ENCODE assay signal across 9 mouse cellular contexts in genomic region chr9:122248168-122248567, GRCm38 (mm10). TPM values are rescaled to one million over a fixed set of nuclear protein-coding genes. Genes with fewer than 3 reads are reported as not detected.
DNase-seq lines count a peak whose midpoint lies in the region; ATAC-seq and TF ChIP-seq lines count a peak whose summit lies in the region.
"Had no signal": no experiment of that assay in that cellular context is flagged by ENCODE, and none has a peak within 500 bp of the region (broad histone marks: within the 10 kb centered on the region; RNA-seq: fewer than 3 reads in every experiment).

No protein-coding gene starts in this region.

- no peak for ATAC-seq in CD4-positive, CD25-positive, alpha-beta regulatory T cell, adult 4 months

- no peak overlapping the region for H3K4me3 ChIP-seq in testis, adult 2 months (ENCODE audit: control insufficient read depth, low read depth, low read length)
- H3K4me3 ChIP-seq in forebrain, embryonic 10.5 days = no peak overlapping the region
- no peak overlapping the region for H3K4me3 ChIP-seq in kidney, adult 2 months (ENCODE audit: insufficient read depth, low read depth, low read length)

- TF ChIP-seq CTCF in testis, adult 2 months (IDR thresholded peaks at IDR 0.05; ENCODE audit: control insufficient read depth, insufficient read depth, insufficient replicate concordance, low read depth, low read length) = peak; percentile 57; the same call in 1 of the 2 replicates
- peak; percentile 87 for TF ChIP-seq CTCF in kidney, adult 2 months (conservative IDR thresholded peaks at IDR 0.05; ENCODE audit: insufficient read depth, insufficient read length, low read depth, low read length)

- H3K36me3 ChIP-seq in testis, adult 2 months (ENCODE audit: control insufficient read depth, insufficient read depth, low read length) = 0 out of 2 replicates have a peak, but pooled peaks cover 2% of the 10 kb centered on the region
- H3K36me3 ChIP-seq in forebrain, embryonic 10.5 days (replicated peaks) = peaks cover 39% of the 10 kb centered on the region
- no peaks in the 10 kb centered on the region for H3K36me3 ChIP-seq in kidney, adult 2 months (ENCODE audit: control insufficient read depth, insufficient read depth, low read length)

- H3K4me1 ChIP-seq in testis, adult 2 months (ENCODE audit: control insufficient read depth, insufficient read depth, low read length) = no peaks in the 10 kb centered on the region
- H3K4me1 ChIP-seq in forebrain, embryonic 10.5 days = peaks cover 13% of the 10 kb centered on the region
- H3K4me1 ChIP-seq in kidney, adult 2 months (ENCODE audit: control insufficient read depth, insufficient read depth, low read length) = no peaks in the 10 kb centered on the region

- WGBS in forebrain, embryonic 10.5 days = 42% methylated on average over 8 of the region's 8 CpGs
- 41% methylated on average over 8 of the region's 8 CpGs for WGBS in kidney, adult 2 months

- TF ChIP-seq POLR2A in testis, adult 2 months (IDR thresholded peaks at IDR 0.05; ENCODE audit: control insufficient read depth, low read depth, low read length) = no peak
- no peak for TF ChIP-seq POLR2A in kidney, adult 2 months (IDR thresholded peaks at IDR 0.05; ENCODE audit: low read depth, low read length)

- H3K9me3 ChIP-seq in forebrain, embryonic 10.5 days = no peaks in the 10 kb centered on the region

- peak; percentile 62 for DNase-seq in CD4-positive, CD25-positive, alpha-beta regulatory T cell, adult 2 months (ENCODE audit: low read depth, low spot score)
- DNase-seq in testis, postnatal 14 days (ENCODE audit: low spot score) = no peak
- peak; percentile 47 for DNase-seq in forebrain, embryonic 10.5 days (ENCODE audit: extremely low spot score, low spot score)
- peak; percentile 50 for DNase-seq in kidney, adult 2 months
- DNase-seq in lung, postnatal 14 days = peak; percentile 55
- peak; percentile 70 for DNase-seq in retina, postnatal 1 day

- no peak overlapping the region for H3K27ac ChIP-seq in testis, adult 2 months (ENCODE audit: control insufficient read depth, insufficient read depth, low read depth, low read length)
- H3K27ac ChIP-seq in forebrain, embryonic 10.5 days = no peak overlapping the region
- H3K27ac ChIP-seq in kidney, adult 2 months (ENCODE audit: insufficient read depth, low read depth, low read length) = no peak overlapping the region
- H3K27ac ChIP-seq: macrophage had no signal

- H3K27me3 ChIP-seq in testis, adult 2 months (ENCODE audit: control insufficient read depth, insufficient read depth, low read length) = no peaks in the 10 kb centered on the region
- no peaks in the 10 kb centered on the region for H3K27me3 ChIP-seq in forebrain, embryonic 10.5 days (ENCODE audit: poor library complexity, severe bottlenecking)
- H3K27me3 ChIP-seq in kidney, adult 2 months (replicated peaks; ENCODE audit: control insufficient read depth, insufficient read depth, low read length) = no peaks in the 10 kb centered on the region

RNA-seq across cellular contexts. Expression of gene Ano10, which starts 46.1 kb away (rescaled TPM):
- polyA plus RNA-seq in CD4-positive, CD25-positive, alpha-beta regulatory T cell, adult 4 months (2017; shearing (Covaris generic)) = 10 to 100 TPM; 18.2 to 22.9 TPM
- 53.8 and 61.8 TPM in 2 replicates for polyA plus RNA-seq in testis, adult 2 months (2012; rRNA removed)
- 29.9 and 31.1 TPM in 2 replicates for polyA plus RNA-seq in forebrain, embryonic 10.5 days (2016; fragmentation: Nextera tagmentation; extraction: Ambion mirVana)
- polyA plus RNA-seq in kidney, adult 2 months (2012; rRNA removed) = 50.6 and 54.4 TPM in 2 replicates
